Mouse (Mus musculus): ENCODE data around the gene Edf1. TPM values are rescaled to one million over a fixed set of nuclear protein-coding genes. Genes with fewer than 3 reads are reported as not detected.

Gene Edf1
- polyA plus RNA-seq, 1 experiment from 2014 or later: 346 TPM

DNA sequence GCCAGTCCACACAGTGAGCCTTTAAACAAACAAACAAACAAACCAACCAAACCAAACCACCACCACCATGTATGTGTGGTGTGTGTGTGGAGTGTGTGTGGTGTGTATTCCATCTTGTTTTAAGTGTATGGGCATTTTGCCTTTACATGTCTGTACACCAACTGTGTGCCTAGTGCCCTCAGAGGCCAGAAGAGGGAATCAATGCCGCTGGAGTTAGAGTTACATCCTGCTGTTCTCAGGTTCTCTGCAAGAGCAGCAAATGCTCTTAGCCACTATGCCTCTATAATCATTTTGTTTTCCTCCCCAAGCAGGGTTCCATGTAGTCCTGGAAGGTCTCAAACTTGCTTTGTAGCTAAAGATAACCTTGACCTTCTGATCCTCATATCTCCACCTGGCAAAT, 1.4 kb upstream of the Edf1 start:
- no peak overlapping the region for H3K4me2 ChIP-seq (replicated peaks; ENCODE audit: low read depth, low read length)
- H3K9ac ChIP-seq (replicated peaks; ENCODE audit: low read depth, low read length): no peak overlapping the region
- H3K27ac ChIP-seq (ENCODE audit: low read length): no peak overlapping the region
- WGBS: 54% methylated on average over 1 of the region's 1 CpGs
- H3K9me3 ChIP-seq (ENCODE audit: control insufficient read depth, low read depth, low read length): no peaks in the 10 kb centered on the region
- ATAC-seq (ENCODE audit: insufficient number of reproducible peaks, insufficient read depth, low FRiP score, low read depth): no peak
- no peak overlapping the region for H3K4me3 ChIP-seq (ENCODE audit: low read depth, low read length)
- H3K27me3 ChIP-seq (ENCODE audit: control insufficient read depth, insufficient read depth, low read length): no peaks in the 10 kb centered on the region
- H3K36me3 ChIP-seq (ENCODE audit: control insufficient read depth, insufficient read depth, low read length): peaks cover 13% of the 10 kb centered on the region; the same call in 1 of the 2 replicates
- H3K4me1 ChIP-seq (ENCODE audit: control insufficient read depth, insufficient read depth, low read length): peaks cover 16% of the 10 kb centered on the region

GRCm38 (mm10) chr2:25557964-25558360, 315 bp downstream of the Edf1 start:
- no peak for ATAC-seq (ENCODE audit: insufficient number of reproducible peaks, insufficient read depth, low FRiP score, low read depth)
- under 1% methylated on average over 24 of the region's 24 CpGs for WGBS

GRCm38 (mm10) chr2:25558774-25559173, 1.1 kb downstream of the Edf1 start:
- no peak for ATAC-seq (ENCODE audit: insufficient number of reproducible peaks, insufficient read depth, low FRiP score, low read depth)
- Histone ChIP-seq H3K27ac (ENCODE audit: low read length) (no peak overlapping the region), H3K9me3 (ENCODE audit: control insufficient read depth, low read depth, low read length) (no peaks in the 10 kb centered on the region), H3K27me3 (ENCODE audit: control insufficient read depth, insufficient read depth, low read length) (no peaks in the 10 kb centered on the region), H3K36me3 (ENCODE audit: control insufficient read depth, insufficient read depth, low read length) (peaks cover 29% of the 10 kb centered on the region), H3K4me3 (ENCODE audit: low read depth, low read length) (peak overlapping the region; percentile 95), H3K4me2 (replicated peaks; ENCODE audit: low read depth, low read length) (peak overlapping the region; percentile 96), H3K4me1 (ENCODE audit: control insufficient read depth, insufficient read depth, low read length) (peaks cover 16% of the 10 kb centered on the region), H3K9ac (replicated peaks; ENCODE audit: low read depth, low read length) (peak overlapping the region; percentile 80; the same call in 1 of the 2 replicates)
- 66% methylated on average over 6 of the region's 6 CpGs for WGBS

More at GRCm38 (mm10) chr2:25557964-25558360, 315 bp downstream of the Edf1 start:
- Histone ChIP-seq H3K4me1 (ENCODE audit: control insufficient read depth, insufficient read depth, low read length) (peaks cover 16% of the 10 kb centered on the region), H3K4me2 (replicated peaks; ENCODE audit: low read depth, low read length) (peak overlapping the region; percentile 96), H3K9me3 (ENCODE audit: control insufficient read depth, low read depth, low read length) (no peaks in the 10 kb centered on the region), H3K27ac (ENCODE audit: low read length) (peak overlapping the region; percentile 55; the same call in 1 of the 2 replicates), H3K4me3 (ENCODE audit: low read depth, low read length) (peak overlapping the region; percentile 95), H3K9ac (replicated peaks; ENCODE audit: low read depth, low read length) (peak overlapping the region; percentile 80), H3K36me3 (ENCODE audit: control insufficient read depth, insufficient read depth, low read length) (peaks cover 29% of the 10 kb centered on the region), H3K27me3 (ENCODE audit: control insufficient read depth, insufficient read depth, low read length) (no peaks in the 10 kb centered on the region)

GRCm38 (mm10) chr2:25560551-25560950, 2.9 kb downstream of the Edf1 start:
- H3K4me1 ChIP-seq (ENCODE audit: control insufficient read depth, insufficient read depth, low read length): peaks cover 16% of the 10 kb centered on the region
- WGBS: 93% methylated on average over 8 of the region's 8 CpGs
- no peak overlapping the region for H3K4me2 ChIP-seq (replicated peaks; ENCODE audit: low read depth, low read length)
- no peak overlapping the region for H3K9ac ChIP-seq (replicated peaks; ENCODE audit: low read depth, low read length)
- no peak overlapping the region for H3K4me3 ChIP-seq (ENCODE audit: low read depth, low read length)
- H3K27me3 ChIP-seq (ENCODE audit: control insufficient read depth, insufficient read depth, low read length): no peaks in the 10 kb centered on the region
- no peaks in the 10 kb centered on the region for H3K9me3 ChIP-seq (ENCODE audit: control insufficient read depth, low read depth, low read length)
- H3K27ac ChIP-seq (ENCODE audit: low read length): no peak overlapping the region
- H3K36me3 ChIP-seq (ENCODE audit: control insufficient read depth, insufficient read depth, low read length): peaks cover 46% of the 10 kb centered on the region
- ATAC-seq (ENCODE audit: insufficient number of reproducible peaks, insufficient read depth, low FRiP score, low read depth): no peak

DNA sequence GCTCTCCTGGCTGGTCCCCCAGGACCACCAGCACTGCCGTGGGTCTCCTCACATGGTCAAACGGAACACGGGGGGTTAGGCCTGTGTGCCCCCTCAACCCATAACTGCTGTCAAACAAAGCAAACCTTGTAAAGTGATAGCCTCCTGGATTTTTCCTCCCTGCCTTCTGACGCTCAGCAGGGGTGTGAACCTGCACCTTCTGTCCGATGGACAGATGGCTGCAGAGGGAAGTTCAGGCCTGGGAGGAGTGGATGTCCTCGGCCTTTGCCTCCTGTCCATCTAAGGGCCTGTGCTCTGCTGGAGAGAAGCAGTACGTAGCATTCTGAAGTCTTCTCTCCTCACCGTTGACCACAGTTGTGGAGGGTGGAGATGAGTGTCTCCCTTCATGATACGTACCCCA, 4.3 kb downstream of the Edf1 start:
- Histone ChIP-seq H3K4me3 (ENCODE audit: low read depth, low read length) (no peak overlapping the region), H3K36me3 (ENCODE audit: control insufficient read depth, insufficient read depth, low read length) (peaks cover 48% of the 10 kb centered on the region), H3K9me3 (ENCODE audit: control insufficient read depth, low read depth, low read length) (no peaks in the 10 kb centered on the region), H3K4me2 (replicated peaks; ENCODE audit: low read depth, low read length) (no peak overlapping the region), H3K4me1 (ENCODE audit: control insufficient read depth, insufficient read depth, low read length) (peaks cover 12% of the 10 kb centered on the region), H3K27ac (ENCODE audit: low read length) (no peak overlapping the region), H3K27me3 (ENCODE audit: control insufficient read depth, insufficient read depth, low read length) (no peaks in the 10 kb centered on the region), H3K9ac (replicated peaks; ENCODE audit: low read depth, low read length) (no peak overlapping the region)
- ATAC-seq (ENCODE audit: insufficient number of reproducible peaks, insufficient read depth, low FRiP score, low read depth): no peak
- WGBS: 75% methylated on average over 9 of the region's 9 CpGs

DNA sequence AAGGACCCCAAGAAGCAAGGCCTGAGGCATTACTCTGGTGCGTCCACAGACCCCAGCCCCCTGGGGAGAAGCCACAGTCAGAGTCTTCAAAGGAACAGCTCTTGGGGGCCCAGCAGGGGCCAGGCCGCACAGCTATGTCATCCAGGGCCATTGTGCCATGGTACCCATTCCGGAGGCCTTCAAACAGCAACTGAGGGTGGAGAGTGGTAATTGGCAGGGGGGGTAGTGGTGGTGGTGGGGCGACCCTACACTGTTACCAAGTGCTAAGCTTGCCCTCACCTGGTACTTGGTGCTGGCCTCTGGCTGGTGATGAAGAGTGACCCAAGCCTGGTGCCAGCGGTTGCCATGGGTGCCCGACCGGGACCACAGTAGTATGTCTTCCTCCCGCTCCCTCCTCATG, 8.1 kb downstream of the Edf1 start:
- no peaks in the 10 kb centered on the region for H3K9me3 ChIP-seq (ENCODE audit: control insufficient read depth, low read depth, low read length)
- WGBS: 91% methylated on average over 8 of the region's 8 CpGs
- H3K27me3 ChIP-seq (ENCODE audit: control insufficient read depth, insufficient read depth, low read length): no peaks in the 10 kb centered on the region
- no peak overlapping the region for H3K9ac ChIP-seq (replicated peaks; ENCODE audit: low read depth, low read length)
- H3K4me3 ChIP-seq (ENCODE audit: low read depth, low read length): no peak overlapping the region
- no peak for ATAC-seq (ENCODE audit: insufficient number of reproducible peaks, insufficient read depth, low FRiP score, low read depth)
- peaks cover 62% of the 10 kb centered on the region for H3K36me3 ChIP-seq (ENCODE audit: control insufficient read depth, insufficient read depth, low read length)
- H3K4me1 ChIP-seq (ENCODE audit: control insufficient read depth, insufficient read depth, low read length): no peaks in the 10 kb centered on the region
- no peak overlapping the region for H3K4me2 ChIP-seq (replicated peaks; ENCODE audit: low read depth, low read length)
- no peak overlapping the region for H3K27ac ChIP-seq (ENCODE audit: low read length)

GRCm38 (mm10) chr2:25566558-25566957, 8.9 kb downstream of the Edf1 start:
- H3K4me3 ChIP-seq (ENCODE audit: low read depth, low read length): no peak overlapping the region
- WGBS: 82% methylated on average over 6 of the region's 6 CpGs
- H3K27me3 ChIP-seq (ENCODE audit: control insufficient read depth, insufficient read depth, low read length): no peaks in the 10 kb centered on the region
- no peak for ATAC-seq (ENCODE audit: insufficient number of reproducible peaks, insufficient read depth, low FRiP score, low read depth)
- H3K9me3 ChIP-seq (ENCODE audit: control insufficient read depth, low read depth, low read length): no peaks in the 10 kb centered on the region
- no peak overlapping the region for H3K27ac ChIP-seq (ENCODE audit: low read length)
- peaks cover 59% of the 10 kb centered on the region for H3K36me3 ChIP-seq (ENCODE audit: control insufficient read depth, insufficient read depth, low read length)
- H3K4me1 ChIP-seq (ENCODE audit: control insufficient read depth, insufficient read depth, low read length): no peaks in the 10 kb centered on the region
- no peak overlapping the region for H3K9ac ChIP-seq (replicated peaks; ENCODE audit: low read depth, low read length)
- H3K4me2 ChIP-seq (replicated peaks; ENCODE audit: low read depth, low read length): no peak overlapping the region

GRCm38 (mm10) chr2:25568473-25569019, 10.9 kb downstream of the Edf1 start:
- 83% methylated on average over 6 of the region's 6 CpGs for WGBS
- H3K27ac ChIP-seq (ENCODE audit: low read length): no peak overlapping the region

DNA sequence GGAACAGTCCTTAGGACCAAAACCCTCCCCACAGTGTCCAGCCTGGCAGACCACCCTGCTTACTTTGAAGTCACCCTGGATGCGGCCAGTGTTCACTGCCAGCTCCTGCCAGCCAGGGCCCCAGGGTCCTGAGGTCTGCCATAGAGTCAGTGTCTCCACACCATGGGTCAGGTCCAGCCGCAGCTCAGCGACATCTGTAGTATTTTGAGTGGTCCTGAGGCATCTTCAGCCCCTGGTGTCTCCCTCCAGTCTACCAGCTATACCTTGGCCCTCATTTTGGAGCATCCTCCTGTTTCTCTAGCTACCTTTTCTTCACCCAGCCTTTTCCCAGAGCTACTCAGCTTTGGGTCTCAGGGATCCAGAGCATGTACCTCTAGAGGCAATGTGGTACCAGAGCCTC, 11.7 kb downstream of the Edf1 start:
- no peak overlapping the region for H3K9ac ChIP-seq (replicated peaks; ENCODE audit: low read depth, low read length)
- H3K9me3 ChIP-seq (ENCODE audit: control insufficient read depth, low read depth, low read length): no peaks in the 10 kb centered on the region
- H3K4me2 ChIP-seq (replicated peaks; ENCODE audit: low read depth, low read length): no peak overlapping the region
- WGBS: 87% methylated on average over 3 of the region's 3 CpGs
- no peaks in the 10 kb centered on the region for H3K27me3 ChIP-seq (ENCODE audit: control insufficient read depth, insufficient read depth, low read length)
- H3K36me3 ChIP-seq (ENCODE audit: control insufficient read depth, insufficient read depth, low read length): peaks cover 41% of the 10 kb centered on the region
- H3K27ac ChIP-seq (ENCODE audit: low read length): no peak overlapping the region
- peaks cover 16% of the 10 kb centered on the region for H3K4me1 ChIP-seq (ENCODE audit: control insufficient read depth, insufficient read depth, low read length)
- no peak overlapping the region for H3K4me3 ChIP-seq (ENCODE audit: low read depth, low read length)
- ATAC-seq (ENCODE audit: insufficient number of reproducible peaks, insufficient read depth, low FRiP score, low read depth): no peak

More at GRCm38 (mm10) chr2:25568473-25569019, 10.9 kb downstream of the Edf1 start:
- Histone ChIP-seq H3K4me1 (ENCODE audit: control insufficient read depth, insufficient read depth, low read length) (peaks cover 9% of the 10 kb centered on the region), H3K36me3 (ENCODE audit: control insufficient read depth, insufficient read depth, low read length) (peaks cover 47% of the 10 kb centered on the region), H3K4me3 (ENCODE audit: low read depth, low read length) (no peak overlapping the region), H3K4me2 (replicated peaks; ENCODE audit: low read depth, low read length) (no peak overlapping the region), H3K9me3 (ENCODE audit: control insufficient read depth, low read depth, low read length) (no peaks in the 10 kb centered on the region), H3K27me3 (ENCODE audit: control insufficient read depth, insufficient read depth, low read length) (no peaks in the 10 kb centered on the region), H3K9ac (replicated peaks; ENCODE audit: low read depth, low read length) (no peak overlapping the region)
- 0 out of 2 replicates have a peak, but pooled peaks have one; percentile 34 for ATAC-seq (ENCODE audit: insufficient number of reproducible peaks, insufficient read depth, low FRiP score, low read depth)
